Mouse (Mus musculus) adrenal gland, adult 2 months (tissue): ENCODE data around the gene Hbb-bs. TPM values are rescaled to one million over a fixed set of nuclear protein-coding genes. Genes with fewer than 3 reads are reported as not detected.
"Not testable (repeated sequence)": the region's sequence is repeated elsewhere in the genome, so short reads cannot be mapped to it uniquely, and the experiment has no call there.

Experiments used
- DNase-seq: peaks from one replicate; pipeline ENCODE4 v3.0.0; 2021
- polyA plus RNA-seq: library from polyadenylated mRNA; depleted of rRNA; stranded (reverse); fragments of >200 nt; gene quantifications from 2 replicates; pipeline ENCODE4 v1.2.3, GENCODE M21; 2012; rRNA removed
- total RNA-seq, 2 experiments: library from RNA; stranded (reverse); gene quantifications; 2 replicates each; pipeline ENCODE4 v1.2.3; 2021

Hbb-bs gene
- total and polyA plus RNA-seq, 3 experiments: 814 to 2,097 (median 1,531) TPM

DNA sequence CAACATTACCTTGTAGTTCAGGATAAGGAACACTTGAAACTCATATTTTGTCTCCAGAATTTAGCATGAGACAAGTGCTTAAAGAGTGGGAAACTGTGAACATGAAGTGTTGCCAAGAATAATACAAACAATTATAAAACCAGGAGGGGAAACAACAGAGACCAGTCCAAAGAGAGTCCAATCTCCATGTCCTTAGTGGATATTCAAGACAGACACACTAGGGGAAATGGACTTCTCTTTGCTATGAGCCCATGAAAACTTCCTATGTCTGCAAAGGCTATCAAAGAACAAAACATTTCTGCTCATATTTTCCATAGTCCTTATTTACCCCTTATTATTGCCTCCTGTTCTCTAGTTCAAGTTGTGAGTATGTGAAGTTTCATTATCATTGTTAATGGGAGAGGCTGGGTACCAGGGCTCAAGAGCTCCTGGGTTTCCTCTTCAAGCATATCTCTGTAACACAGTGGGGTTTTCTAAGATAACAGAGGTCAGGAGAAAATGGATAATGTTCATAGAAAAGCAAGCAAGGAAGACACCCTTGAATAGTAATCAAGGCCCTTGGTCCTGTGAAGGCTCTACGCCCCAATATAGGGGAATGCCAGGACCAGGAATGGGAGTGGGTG lies 16.6 kb downstream of the Hbb-bs start:
- DNase-seq: no peak

GRCm38 (mm10) chr7:103810746-103811145 lies 17.1 kb downstream of the Hbb-bs start:
- DNase-seq: no peak

- DNase-seq: no peak
Observed at GRCm38 (mm10) chr7:103810296-103810695, 17.6 kb downstream of the Hbb-bs start.

DNA sequence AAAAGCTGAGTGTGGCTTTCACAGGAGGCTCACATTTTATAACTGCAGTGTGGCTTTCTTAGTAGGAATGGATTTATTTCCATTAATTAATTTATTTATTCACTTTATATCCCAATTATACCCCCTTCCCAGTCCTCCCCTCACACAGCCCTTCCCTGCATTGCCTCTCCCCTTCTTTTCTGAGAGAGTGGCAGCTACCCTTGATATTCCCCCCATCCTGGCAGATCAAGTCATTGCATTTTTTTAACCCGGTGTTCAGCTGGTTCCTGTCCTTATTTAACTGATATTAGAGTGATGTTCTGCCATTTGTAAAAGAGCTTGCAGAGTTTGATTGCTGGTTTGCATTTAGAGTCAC lies 18.1 kb downstream of the Hbb-bs start:
- DNase-seq: no peak

DNA sequence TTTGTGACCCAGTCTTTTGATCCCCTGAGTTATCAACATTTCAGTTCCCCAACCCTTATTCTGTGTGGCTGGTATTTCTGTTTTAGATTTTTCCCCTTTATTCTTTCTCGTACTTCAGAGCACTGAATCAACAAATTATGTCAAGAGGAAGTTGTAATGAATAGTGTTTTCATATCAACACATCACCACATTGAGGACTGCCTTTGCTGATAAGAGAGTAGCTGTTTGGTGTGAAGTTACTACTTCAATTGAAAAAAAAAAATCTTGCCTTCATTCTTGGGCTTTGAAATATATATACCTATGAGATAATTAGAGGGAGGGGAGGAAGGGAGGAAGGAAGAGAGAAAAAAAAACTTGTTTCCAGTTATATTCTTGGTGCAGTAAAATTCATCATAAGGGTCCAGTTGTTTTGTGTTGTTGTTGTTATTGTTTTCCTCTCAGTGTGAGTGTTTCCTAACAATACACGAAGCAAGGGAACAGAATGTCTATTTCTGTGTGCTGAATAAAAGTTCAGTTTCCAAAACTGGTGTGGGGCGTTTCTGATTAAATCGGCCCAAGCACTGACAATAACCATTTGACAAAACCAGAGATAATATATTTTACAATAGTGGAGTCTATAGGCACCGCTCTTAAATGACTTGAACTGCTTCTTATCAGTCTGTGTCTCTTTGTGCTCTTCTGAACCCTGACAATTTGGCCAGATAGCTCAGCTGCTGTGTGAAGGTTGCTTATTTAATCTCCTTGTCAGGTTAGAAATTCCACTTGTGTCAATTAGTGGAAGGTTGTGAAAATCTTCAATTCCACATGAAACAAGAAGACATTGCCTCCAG lies 18.7 kb downstream of the Hbb-bs start:
- DNase-seq: no peak

- DNase-seq: not testable (repeated sequence)
Observed at GRCm38 (mm10) chr7:103808120-103808519, 19.8 kb downstream of the Hbb-bs start.

GRCm38 (mm10) chr7:103806856-103807255 lies 21.0 kb downstream of the Hbb-bs start:
- DNase-seq: peak; percentile 10

DNA sequence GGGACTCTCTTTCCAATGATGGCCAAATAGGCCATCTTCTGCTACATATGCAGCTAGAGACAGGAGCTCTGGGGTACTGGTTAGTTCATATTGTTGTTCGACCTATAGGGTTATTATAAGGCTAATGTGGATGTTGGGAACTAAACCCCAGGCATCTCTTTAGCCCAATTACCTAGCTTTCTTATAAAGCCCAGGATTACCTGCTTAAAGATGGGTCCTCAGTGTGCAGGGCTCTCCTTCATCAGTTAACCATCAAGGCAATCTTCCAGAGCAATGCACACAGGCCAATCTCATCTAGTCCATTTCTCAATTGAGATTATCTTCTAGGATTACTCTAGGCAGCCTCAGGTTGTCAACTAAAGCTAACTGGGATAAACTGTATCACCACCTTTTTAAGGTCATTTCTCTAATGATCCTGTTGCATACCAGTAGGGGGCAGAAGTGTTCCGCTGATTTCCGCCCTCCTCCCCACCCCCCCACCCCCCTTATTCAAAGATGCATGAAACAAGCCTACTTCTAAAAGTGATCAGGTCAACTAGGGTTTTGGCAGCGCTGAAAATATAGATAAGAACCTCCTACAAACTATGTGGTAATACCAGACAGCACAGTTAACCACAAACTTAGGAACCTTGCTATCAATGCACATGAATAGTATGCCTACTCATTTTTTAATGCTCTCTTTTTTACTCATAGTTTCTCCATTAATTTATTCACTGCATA lies 35.1 kb downstream of the Hbb-bs start:
- no peak for DNase-seq

GRCm38 (mm10) chr7:103791721-103792120 lies 36.2 kb downstream of the Hbb-bs start, which contains the start of gene Olfr67:
Gene Olfr67 (minus strand): TSS chr7:103791821.
- no peak for DNase-seq

DNA sequence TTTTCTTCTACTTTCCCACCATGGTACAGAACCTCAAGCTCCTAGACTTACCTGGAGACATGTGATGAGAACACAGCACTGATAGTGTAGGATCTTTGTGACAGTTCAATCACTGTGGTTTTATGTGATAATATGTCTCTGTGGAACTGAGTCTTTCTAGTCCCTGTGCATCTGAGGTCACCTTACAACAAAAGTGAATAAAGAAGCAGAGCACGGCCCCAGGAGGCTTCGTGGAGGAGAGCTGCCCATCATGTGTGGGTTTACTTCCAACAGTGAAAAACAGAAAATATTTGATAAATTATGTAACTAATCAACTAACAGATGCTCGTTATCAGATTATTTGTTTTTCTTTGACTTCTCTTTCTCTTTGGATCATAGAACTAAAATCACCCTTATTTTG lies 48.3 kb downstream of the Hbb-bs start, which contains the start of gene Olfr68:
Gene Olfr68 (minus strand): TSS at position 101 of the 400 bp plus-strand sequence.
- DNase-seq: no peak

DNA sequence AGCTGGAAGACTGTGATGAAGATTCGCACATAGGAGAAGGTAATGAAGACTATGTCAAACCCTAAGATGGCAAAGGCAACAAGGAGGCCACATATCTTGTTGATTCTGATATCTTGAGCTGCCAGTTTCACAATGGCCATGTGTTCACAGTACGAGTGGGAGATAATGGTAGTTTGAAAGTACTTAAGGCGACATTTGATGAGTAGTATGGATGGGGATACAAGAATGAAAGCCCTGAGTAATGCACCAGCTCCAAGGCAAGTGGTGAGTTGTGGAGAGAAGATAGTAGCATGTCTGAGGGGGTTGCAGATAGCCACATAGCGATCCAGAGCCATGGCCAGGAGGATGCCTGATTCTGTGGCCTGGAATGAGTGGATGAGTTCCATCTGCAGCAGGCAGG lies 50.2 kb downstream of the Hbb-bs start:
- DNase-seq: not testable (repeated sequence)

Other genes with a start within 250 kb of the Hbb-bs start
Only the 30 nearest of the 32 such genes appear.
- not detected for gene Olfr619, start 227.5 kb downstream of the Hbb-bs start, total RNA-seq
- gene Olfr619, start 227.5 kb downstream of the Hbb-bs start, polyA plus RNA-seq: not detected in 2 replicates
- gene Olfr620, start 215.6 kb downstream of the Hbb-bs start, total RNA-seq: not detected
- gene Olfr620, start 215.6 kb downstream of the Hbb-bs start, polyA plus RNA-seq: not detected in 2 replicates
- gene Olfr622, start 185.4 kb downstream of the Hbb-bs start, total RNA-seq: not detected
- gene Olfr622, start 185.4 kb downstream of the Hbb-bs start, polyA plus RNA-seq: not detected in 2 replicates
- gene Olfr623, start 164.4 kb downstream of the Hbb-bs start, total RNA-seq: not detected
- not detected in 2 replicates for gene Olfr623, start 164.4 kb downstream of the Hbb-bs start, polyA plus RNA-seq
- gene Olfr624, start 156.9 kb downstream of the Hbb-bs start, total RNA-seq: not detected
- not detected in 2 replicates for gene Olfr624, start 156.9 kb downstream of the Hbb-bs start, polyA plus RNA-seq
- gene Olfr625-ps1, start 145.4 kb downstream of the Hbb-bs start, total RNA-seq: not detected
- gene Olfr625-ps1, start 145.4 kb downstream of the Hbb-bs start, polyA plus RNA-seq: not detected in 2 replicates
- gene Olfr243, start 113.4 kb downstream of the Hbb-bs start, total RNA-seq: not detected
- gene Olfr243, start 113.4 kb downstream of the Hbb-bs start, polyA plus RNA-seq: not detected in 2 replicates
- not detected for gene Olfr628, start 97.7 kb downstream of the Hbb-bs start, total RNA-seq
- not detected in 2 replicates for gene Olfr628, start 97.7 kb downstream of the Hbb-bs start, polyA plus RNA-seq
- gene Olfr629, start 83.2 kb downstream of the Hbb-bs start, total RNA-seq: not detected
- not detected in 2 replicates for gene Olfr629, start 83.2 kb downstream of the Hbb-bs start, polyA plus RNA-seq
- not detected for gene Olfr630, start 70.8 kb downstream of the Hbb-bs start, total RNA-seq
- gene Olfr630, start 70.8 kb downstream of the Hbb-bs start, polyA plus RNA-seq: not detected in 2 replicates
- not detected for gene Olfr69, start 56.5 kb downstream of the Hbb-bs start, total RNA-seq
- gene Olfr69, start 56.5 kb downstream of the Hbb-bs start, polyA plus RNA-seq: not detected in 2 replicates
- not detected for gene Olfr68, start 48.4 kb downstream of the Hbb-bs start, total RNA-seq
- gene Olfr68, start 48.4 kb downstream of the Hbb-bs start, polyA plus RNA-seq: not detected in 2 replicates
- gene Olfr67, start 36.3 kb downstream of the Hbb-bs start, total RNA-seq: not detected
- gene Olfr67, start 36.3 kb downstream of the Hbb-bs start, polyA plus RNA-seq: not detected in 2 replicates
- 100 to 1,000 TPM; 120 to 218 TPM for gene Hbb-bt, start 14.1 kb downstream of the Hbb-bs start, total RNA-seq
- 48.3 and 61.8 TPM in 2 replicates for gene Hbb-bt, start 14.1 kb downstream of the Hbb-bs start, polyA plus RNA-seq
- not detected for gene Hbb-bh2, start 12.4 kb upstream of the Hbb-bs start, total RNA-seq
- not detected in 2 replicates for gene Hbb-bh2, start 12.4 kb upstream of the Hbb-bs start, polyA plus RNA-seq
- gene Hbb-bh1, start 15.1 kb upstream of the Hbb-bs start, total RNA-seq: not detected
- not detected in 2 replicates for gene Hbb-bh1, start 15.1 kb upstream of the Hbb-bs start, polyA plus RNA-seq
- gene Hbb-y, start 25.1 kb upstream of the Hbb-bs start, total RNA-seq: not detected
- not detected in 2 replicates for gene Hbb-y, start 25.1 kb upstream of the Hbb-bs start, polyA plus RNA-seq
- not detected for gene Olfr66, start 58.2 kb upstream of the Hbb-bs start, total RNA-seq
- not detected in 2 replicates for gene Olfr66, start 58.2 kb upstream of the Hbb-bs start, polyA plus RNA-seq
- not detected for gene Olfr64, start 66.4 kb upstream of the Hbb-bs start, total RNA-seq
- gene Olfr64, start 66.4 kb upstream of the Hbb-bs start, polyA plus RNA-seq: not detected in 2 replicates
- not detected for gene Olfr65, start 75.4 kb upstream of the Hbb-bs start, total RNA-seq
- gene Olfr65, start 75.4 kb upstream of the Hbb-bs start, polyA plus RNA-seq: not detected in 2 replicates
- gene Olfr631, start 100.7 kb upstream of the Hbb-bs start, total RNA-seq: not detected
- not detected in 2 replicates for gene Olfr631, start 100.7 kb upstream of the Hbb-bs start, polyA plus RNA-seq
- gene Olfr632, start 106.3 kb upstream of the Hbb-bs start, total RNA-seq: not detected
- gene Olfr632, start 106.3 kb upstream of the Hbb-bs start, polyA plus RNA-seq: not detected in 2 replicates
- not detected for gene Olfr633, start 116.3 kb upstream of the Hbb-bs start, total RNA-seq
- not detected in 2 replicates for gene Olfr633, start 116.3 kb upstream of the Hbb-bs start, polyA plus RNA-seq
- not detected for gene Olfr635, start 143.1 kb upstream of the Hbb-bs start, total RNA-seq
- not detected in 2 replicates for gene Olfr635, start 143.1 kb upstream of the Hbb-bs start, polyA plus RNA-seq
- gene Olfr638, start 170.7 kb upstream of the Hbb-bs start, total RNA-seq: not detected
- not detected in 2 replicates for gene Olfr638, start 170.7 kb upstream of the Hbb-bs start, polyA plus RNA-seq
- gene Olfr639, start 189.2 kb upstream of the Hbb-bs start, total RNA-seq: not detected
- not detected in 2 replicates for gene Olfr639, start 189.2 kb upstream of the Hbb-bs start, polyA plus RNA-seq
- not detected for gene Olfr640, start 197.5 kb upstream of the Hbb-bs start, total RNA-seq
- not detected in 2 replicates for gene Olfr640, start 197.5 kb upstream of the Hbb-bs start, polyA plus RNA-seq
- gene Olfr641, start 207.3 kb upstream of the Hbb-bs start, total RNA-seq: not detected
- gene Olfr641, start 207.3 kb upstream of the Hbb-bs start, polyA plus RNA-seq: not detected in 2 replicates
- not detected for gene Olfr642, start 224.6 kb upstream of the Hbb-bs start, total RNA-seq
- gene Olfr642, start 224.6 kb upstream of the Hbb-bs start, polyA plus RNA-seq: not detected in 2 replicates
- gene 4930516K23Rik, start 233.3 kb upstream of the Hbb-bs start, total RNA-seq: not detected
- gene 4930516K23Rik, start 233.3 kb upstream of the Hbb-bs start, polyA plus RNA-seq: not detected in 2 replicates